Mouse (Mus musculus) inflammation-experienced regulatory T-cells (primary cell): Measurements from ENCODE around the gene Plp1. TPM values are rescaled to one million over a fixed set of nuclear protein-coding genes. Genes with fewer than 3 reads are reported as not detected.

Source experiments
- polyA plus RNA-seq, 2 experiments: library from polyadenylated mRNA; unstranded; fragments of 100-300 nt; shearing (Covaris generic); gene quantifications; one replicate each; pipeline ENCODE4 v1.2.1; 2017

The Plp1 gene
- 1 to 10 TPM in 1 of 2 experiments, under 1 TPM in 1; 0.81 to 1.4 TPM for polyA plus RNA-seq

GRCm38 (mm10) chrX:136822371-136822770 lies at the start of gene Plp1:
Gene Plp1, plus strand, starts transcription at chrX:136822671.

GRCm38 (mm10) chrX:136780041-136780440 lies 42.4 kb upstream of the Plp1 start, which contains the start of gene Glra4:
Gene Glra4, minus strand, starts transcription at chrX:136780141.

GRCm38 (mm10) chrX:136868061-136869040 lies 45.9 kb downstream of the Plp1 start, which contains the start of gene Rab9b:
Gene Rab9b, minus strand, starts transcription at chrX:136868755.

Other genes starting within 250 kb of the Plp1 start
- gene Tceal3, start 231.8 kb upstream of the Plp1 start, polyA plus RNA-seq = 1 to 10 TPM; 3.7 to 4.3 TPM
- gene Tceal1, start 114.7 kb upstream of the Plp1 start, polyA plus RNA-seq = under 1 TPM; 0.16 to 0.22 TPM
- 10 to 100 TPM; 81.5 to 84.2 TPM for gene Morf4l2, start 79.0 kb upstream of the Plp1 start, polyA plus RNA-seq
- gene Glra4, start 42.5 kb upstream of the Plp1 start, polyA plus RNA-seq = under 1 TPM in 1 of 2 experiments, not detected in 1; 0.17 TPM
- gene Rab9b, start 46.1 kb downstream of the Plp1 start, polyA plus RNA-seq = not detected
- not detected for gene H2bfm, start 104.7 kb downstream of the Plp1 start, polyA plus RNA-seq
- gene Tmsb15b2, start 152.8 kb downstream of the Plp1 start, polyA plus RNA-seq = 10 to 100 TPM; 50.5 to 53.9 TPM
- 1 to 10 TPM in 1 of 2 experiments, not detected in 1; 4.5 TPM for gene Tmsb15l, start 154.2 kb downstream of the Plp1 start, polyA plus RNA-seq
- gene Tmsb15b1, start 154.2 kb downstream of the Plp1 start, polyA plus RNA-seq = 10 to 100 TPM; 11.7 to 17.6 TPM
- gene Zcchc18, start 170.5 kb downstream of the Plp1 start, polyA plus RNA-seq = 10 to 100 TPM; 25.2 to 47.2 TPM
- 10 to 100 TPM; 16.3 to 17.1 TPM for gene Slc25a53, start 215.6 kb downstream of the Plp1 start, polyA plus RNA-seq
- gene Fam199x, start 226.9 kb downstream of the Plp1 start, polyA plus RNA-seq = 1 to 10 TPM; 5.0 to 7.3 TPM